Mouse (Mus musculus) megakaryocyte, adult 5-6 weeks (primary cell): ENCODE measurements around the gene Cabp4. TPM values are rescaled to one million over a fixed set of nuclear protein-coding genes. Genes with fewer than 3 reads are reported as not detected.

Experiments
- ATAC-seq: 2 replicates; pipeline ENCODE4 v1.8.0; 2016; ENCODE audit warnings: mild to moderate bottlenecking, inconsistent platforms; ENCODE audit not compliant: poor library complexity, severe bottlenecking
- total RNA-seq, 2 experiments: library from RNA; stranded (forward) in 1 of 2; stranded (reverse) in 1 of 2; fragments of 153-499, 151-499 nt in 1 of 2; fragments of 221-1000, 200-1000 nt in 1 of 2; gene quantifications; 2 replicates each; pipeline versions ENCODE4 v1.2.3 to v1.2.4; 2015 to 2017

Cabp4 gene
- total RNA-seq (2015), result 0.14 and 0.22 TPM in 2 replicates
- total RNA-seq (2017), result not detected in 2 replicates

- ATAC-seq, result no peak
These were observed at the start of gene Cabp4 for GRCm38 (mm10) chr19:4143759-4144268. Gene Cabp4 (minus strand): TSS chr19:4144033.

DNA sequence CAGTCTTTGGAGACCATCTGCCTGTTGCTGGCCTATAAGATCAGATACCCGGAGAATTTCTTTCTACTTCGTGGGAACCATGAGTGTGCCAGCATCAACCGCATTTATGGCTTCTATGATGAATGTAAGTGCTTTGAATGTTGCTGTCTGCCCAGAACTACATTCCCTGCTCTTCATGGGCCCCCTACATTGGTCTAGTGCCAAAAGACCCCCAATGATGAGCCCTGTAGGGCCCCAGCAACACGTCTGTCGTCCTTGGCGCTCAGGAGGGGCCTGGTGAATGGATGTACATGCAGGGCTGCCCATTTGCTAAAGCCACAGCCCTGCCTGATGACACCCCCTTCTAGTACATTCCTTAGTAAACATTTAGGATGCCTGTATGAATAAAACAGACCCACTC, 49.3 kb upstream of the Cabp4 start:
- no peak for ATAC-seq

DNA sequence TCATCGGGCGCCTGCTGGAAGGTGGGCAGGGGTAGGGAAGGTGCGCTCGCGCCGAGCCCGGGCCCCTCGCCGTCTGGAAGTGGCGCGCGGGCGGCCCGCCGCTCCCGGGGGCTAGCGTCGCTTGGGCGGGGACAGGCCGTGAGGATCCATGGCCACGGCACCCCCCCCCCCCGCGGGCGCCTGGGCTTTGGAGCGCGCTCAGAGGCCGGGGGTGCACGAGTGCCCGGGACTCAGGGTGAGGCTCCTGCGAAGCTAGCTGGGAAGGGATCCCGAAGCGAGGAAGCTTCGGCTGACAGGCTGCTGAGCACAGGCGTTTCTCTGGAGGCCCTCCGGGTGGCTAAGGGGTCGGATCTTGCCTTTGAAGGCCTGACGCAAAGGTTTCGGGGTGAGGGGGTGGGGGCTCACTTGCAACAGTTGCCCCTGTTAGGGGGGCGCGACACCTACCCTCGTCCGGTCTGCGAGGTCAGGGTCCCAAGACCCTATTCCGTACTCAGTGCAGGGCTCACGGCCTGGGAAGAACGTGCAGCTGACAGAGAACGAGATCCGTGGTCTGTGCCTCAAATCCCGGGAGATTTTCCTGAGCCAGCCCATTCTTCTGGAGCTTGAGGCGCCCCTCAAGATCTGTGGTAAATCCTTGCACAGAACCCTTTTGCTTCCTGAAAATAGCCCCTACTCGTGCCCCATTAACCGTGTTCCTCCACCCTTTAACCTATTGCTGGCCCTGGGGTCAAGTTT, 48.6 kb upstream of the Cabp4 start:
- no peak for ATAC-seq

- peak; percentile 94 for ATAC-seq
These were observed 47.9 kb upstream of the Cabp4 start, which contains the start of gene Ppp1ca for GRCm38 (mm10) chr19:4191528-4192250. Gene Ppp1ca (plus strand): TSS chr19:4192065.

DNA sequence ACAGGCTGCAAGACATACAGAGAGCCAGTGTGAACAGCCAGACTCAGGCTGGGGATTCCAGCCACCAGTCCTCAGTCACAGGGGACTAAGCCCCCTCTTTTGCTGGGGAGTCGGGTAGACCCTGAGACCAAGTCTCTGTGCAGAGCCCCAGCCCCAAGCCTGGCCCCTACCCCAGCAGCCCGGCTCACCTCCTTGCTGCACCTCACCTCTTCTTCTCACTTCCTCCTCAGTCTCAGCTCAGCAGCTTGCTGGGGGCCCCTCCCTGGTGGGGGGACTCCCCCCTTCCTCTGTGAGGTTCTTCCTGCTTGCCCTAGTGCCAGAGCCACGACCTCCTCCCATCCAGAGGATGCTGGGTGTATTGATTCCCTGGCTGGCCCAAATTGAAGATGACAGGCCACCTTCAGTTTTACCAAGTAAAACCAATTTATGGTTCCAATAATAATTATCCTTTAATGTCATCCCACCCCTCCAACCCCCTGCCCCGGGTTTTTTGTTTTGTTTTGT, 47.0 kb upstream of the Cabp4 start, which contains the start of gene Tbc1d10c:
TSS of gene Tbc1d10c (minus strand) at position 454 of the 504 bp plus-strand sequence.
- peak; percentile 72 for ATAC-seq

- ATAC-seq, result no peak
These were observed 45.3 kb upstream of the Cabp4 start for GRCm38 (mm10) chr19:4189051-4189620.

GRCm38 (mm10) chr19:4187303-4187702, 43.5 kb upstream of the Cabp4 start:
- no peak for ATAC-seq

GRCm38 (mm10) chr19:4184976-4185975, 41.4 kb upstream of the Cabp4 start:
- ATAC-seq, result peak; percentile 55

GRCm38 (mm10) chr19:4183689-4184088, 39.9 kb upstream of the Cabp4 start:
- no peak for ATAC-seq

DNA sequence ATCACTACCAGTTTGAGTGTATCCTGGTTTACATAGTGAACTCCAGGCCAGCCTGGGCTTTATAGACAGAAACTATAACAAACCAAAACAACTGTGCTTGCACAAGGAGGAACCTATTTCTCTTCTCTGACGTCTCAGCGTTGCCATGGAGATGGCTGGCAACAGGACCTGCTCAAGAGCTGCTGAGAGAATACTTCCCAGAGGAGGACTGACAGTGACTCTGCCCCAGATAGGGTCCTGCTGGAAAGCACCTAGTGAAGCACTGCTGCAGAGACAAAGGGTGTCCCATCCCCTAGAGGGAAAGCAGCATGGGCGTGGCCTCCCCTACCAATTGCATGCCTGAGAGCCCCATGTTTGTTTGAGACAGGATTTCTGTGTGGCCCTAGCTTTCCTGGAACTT, 38.1 kb upstream of the Cabp4 start:
- peak; percentile 81 for ATAC-seq

DNA sequence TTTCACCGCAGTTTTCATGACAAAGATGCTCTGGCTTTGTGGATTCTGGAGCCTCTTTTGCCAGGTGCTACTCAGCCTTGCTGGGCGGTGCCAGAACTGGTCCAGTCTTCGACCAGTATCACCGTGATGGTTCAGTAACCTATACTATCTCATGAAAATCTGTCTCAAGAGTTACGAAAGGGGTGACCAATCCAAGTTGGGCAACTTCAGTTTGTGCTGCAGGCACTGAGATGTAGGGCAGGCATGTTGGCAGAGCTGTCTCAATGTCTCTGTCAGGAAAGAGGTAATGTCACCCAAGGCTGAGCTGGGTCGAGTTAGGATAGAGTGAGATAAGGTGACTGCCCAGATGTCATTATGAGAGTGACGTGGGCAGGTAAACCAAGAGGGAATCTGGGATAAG, 36.6 kb upstream of the Cabp4 start:
- peak; percentile 70 for ATAC-seq

DNA sequence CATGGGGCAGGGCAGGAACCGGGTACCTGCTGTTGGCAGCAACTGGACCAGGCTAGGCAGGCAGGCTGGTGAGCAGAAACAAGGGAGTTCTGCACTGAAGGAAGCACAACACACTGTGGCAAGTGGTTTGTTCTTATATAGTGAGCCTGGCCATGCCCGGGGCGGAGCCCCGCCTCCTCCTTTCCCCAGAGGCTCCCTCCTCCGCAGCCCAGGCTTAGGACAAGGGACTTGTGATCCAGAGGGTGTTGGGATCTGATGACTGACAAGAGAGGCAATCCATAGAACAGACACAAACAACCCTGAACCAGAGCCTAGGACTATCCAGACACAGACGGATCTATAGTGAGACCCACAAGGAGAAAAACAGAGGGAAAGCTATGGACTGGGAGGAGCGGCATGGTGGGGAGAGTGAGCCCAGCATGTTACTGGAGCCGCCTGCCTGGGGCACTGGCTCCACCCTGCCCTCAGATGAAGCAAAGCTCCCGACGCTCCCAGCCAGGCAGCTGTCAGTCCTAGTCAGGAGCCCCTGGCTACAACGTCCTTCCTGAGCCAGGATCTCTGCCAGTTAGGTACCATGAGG, 31.6 kb upstream of the Cabp4 start, which contains the start of gene Carns1:
TSS of gene Carns1 (minus strand) at position 112 of the 580 bp plus-strand sequence.
- ATAC-seq, result no peak

GRCm38 (mm10) chr19:4172925-4173324, 29.1 kb upstream of the Cabp4 start:
- ATAC-seq, result no peak

- peak; percentile 38 for ATAC-seq
These were observed 27.8 kb upstream of the Cabp4 start for GRCm38 (mm10) chr19:4171393-4172290.

GRCm38 (mm10) chr19:4170723-4171392, 27.0 kb upstream of the Cabp4 start:
- no peak for ATAC-seq

DNA sequence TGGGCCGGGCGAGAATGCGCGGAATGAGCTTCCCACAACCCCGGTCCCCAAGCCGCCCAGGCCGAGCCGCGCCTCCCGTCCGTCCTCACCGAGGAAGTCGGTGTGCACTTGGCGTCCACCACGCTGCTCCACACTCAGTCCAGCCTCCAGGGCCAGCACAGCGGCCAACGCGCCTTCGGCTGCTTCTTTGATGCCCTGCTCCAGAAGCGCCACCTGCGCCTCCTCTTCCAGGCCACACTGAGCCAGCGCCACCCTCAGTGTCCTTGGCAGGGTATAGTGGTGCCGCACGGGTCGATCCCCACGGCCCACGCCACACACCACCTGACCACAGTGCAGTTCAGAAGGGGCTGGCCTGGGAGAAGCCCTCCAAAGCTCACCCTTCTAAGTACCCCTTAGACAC, 26.0 kb upstream of the Cabp4 start:
- no peak; the same call in 1 of the 2 replicates for ATAC-seq

DNA sequence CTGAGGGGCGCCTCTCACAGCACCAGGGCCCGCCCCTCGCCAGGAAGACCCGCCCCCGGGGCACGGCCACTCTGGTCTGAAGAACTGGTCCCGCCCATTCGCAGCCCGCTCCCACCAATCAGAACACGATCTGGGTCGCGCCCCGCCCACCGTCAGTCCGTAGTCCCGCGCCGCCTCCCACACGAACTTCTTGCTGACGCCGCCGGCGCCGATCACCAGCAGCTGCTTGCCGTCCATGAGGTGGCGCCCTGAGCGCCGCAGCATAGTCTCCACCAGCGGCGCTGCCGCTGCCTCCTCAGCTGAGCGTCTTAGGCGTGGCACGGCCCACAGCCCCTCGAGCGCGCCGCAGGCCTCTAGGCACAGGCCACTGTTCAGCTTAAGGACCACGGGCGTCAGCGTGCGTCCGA, 25.5 kb upstream of the Cabp4 start:
- ATAC-seq, result peak; percentile 97
